Mouse (Mus musculus) small intestine, adult 2 months (tissue): ENCODE data around the gene Cdh23. TPM values are rescaled to one million over a fixed set of nuclear protein-coding genes. Genes with fewer than 3 reads are reported as not detected.

Experiments used
- H3K27ac ChIP-seq: fragments of 200-500 bp; 2 replicates; pipeline ENCODE4 v1.5.1; 2012; ENCODE audit warnings: low read depth, low read length, control low read depth, inconsistent platforms; ENCODE audit not compliant: insufficient read depth
- H3K27me3 ChIP-seq: fragments of 200-500 bp; 2 replicates; pipeline ENCODE4 v1.6.1; 2012; ENCODE audit warnings: mild to moderate bottlenecking, moderate library complexity, low read length, inconsistent platforms; ENCODE audit not compliant: control insufficient read depth, insufficient read depth
- H3K36me3 ChIP-seq: fragments of 200-500 bp; 2 replicates; pipeline ENCODE4 v1.6.1; 2012; ENCODE audit warnings: mild to moderate bottlenecking, low read length, control low read depth, inconsistent platforms; ENCODE audit not compliant: control insufficient read depth, insufficient read depth
- H3K4me1 ChIP-seq: fragments of 200-500 bp; 2 replicates; pipeline ENCODE4 v1.6.1; 2012; ENCODE audit warnings: low read length, inconsistent platforms, mixed read lengths; ENCODE audit not compliant: control insufficient read depth, insufficient read depth, insufficient read length
- H3K4me3 ChIP-seq: fragments of 200-500 bp; 2 replicates; pipeline ENCODE4 v1.5.1; 2012; ENCODE audit warnings: low read depth, mild to moderate bottlenecking, control low read depth, inconsistent platforms, low read length, moderate library complexity
- CTCF ChIP-seq: fragments of 200-500 bp; IDR thresholded peaks from 2 replicates; pipeline ENCODE4 v1.5.1; 2012; ENCODE audit warnings: low read depth, mild to moderate bottlenecking, control low read depth, inconsistent platforms, low read length, moderate library complexity, mixed read lengths; ENCODE audit not compliant: insufficient replicate concordance, insufficient read length; ENCODE audit errors: extremely low read depth
- POLR2A ChIP-seq: fragments of 200-500 bp; IDR thresholded peaks from 2 replicates; pipeline ENCODE4 v1.6.1; 2012; ENCODE audit warnings: low read depth, mild to moderate bottlenecking, control low read depth, inconsistent platforms, low read length, moderate library complexity
- WGBS: fragments of 180-500 bp; shearing (Covaris S2); methylation state at CpG from one replicate; pipeline ENCODE4 v1.1.7; 2018; 5-methylcytosine and 5-hydroxymethylcytosine counted together
- polyA plus RNA-seq: library from polyadenylated mRNA; depleted of rRNA; stranded (reverse); fragments of >200 nt; gene quantifications from 2 replicates; pipeline ENCODE4 v1.2.3, GENCODE M21; 2012

Cdh23 gene
- polyA plus RNA-seq, 1 experiment = 0.35 TPM

DNA sequence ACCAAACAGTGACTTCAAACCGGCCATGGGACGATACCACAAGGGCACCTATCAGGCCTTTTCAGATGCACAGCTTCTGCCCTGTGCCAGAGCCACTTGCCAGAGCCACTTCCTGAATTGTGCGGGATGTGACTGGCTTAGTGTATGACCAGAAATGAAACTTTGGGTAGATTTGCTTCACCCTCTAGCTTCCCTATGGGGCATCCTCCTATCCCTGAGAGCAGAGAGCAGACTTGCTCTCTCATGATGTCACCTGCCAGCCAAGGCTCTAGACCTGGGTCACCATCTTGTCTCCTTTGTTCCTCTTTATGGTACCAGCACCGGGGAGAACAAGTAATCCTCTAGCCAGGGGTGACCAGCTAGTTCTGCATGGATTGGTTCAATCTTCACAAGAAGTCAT, 10.0 kb upstream of the Cdh23 start:
- Histone ChIP-seq H3K27me3 (no peaks in the 10 kb centered on the region), H3K27ac (no peak overlapping the region), H3K36me3 (no peaks in the 10 kb centered on the region), H3K4me3 (no peak overlapping the region), H3K4me1 (no peaks in the 10 kb centered on the region)
- 75% methylated on average over 4 of the region's 4 CpGs for WGBS
- TF ChIP-seq CTCF = no peak
- no peak for TF ChIP-seq POLR2A

DNA sequence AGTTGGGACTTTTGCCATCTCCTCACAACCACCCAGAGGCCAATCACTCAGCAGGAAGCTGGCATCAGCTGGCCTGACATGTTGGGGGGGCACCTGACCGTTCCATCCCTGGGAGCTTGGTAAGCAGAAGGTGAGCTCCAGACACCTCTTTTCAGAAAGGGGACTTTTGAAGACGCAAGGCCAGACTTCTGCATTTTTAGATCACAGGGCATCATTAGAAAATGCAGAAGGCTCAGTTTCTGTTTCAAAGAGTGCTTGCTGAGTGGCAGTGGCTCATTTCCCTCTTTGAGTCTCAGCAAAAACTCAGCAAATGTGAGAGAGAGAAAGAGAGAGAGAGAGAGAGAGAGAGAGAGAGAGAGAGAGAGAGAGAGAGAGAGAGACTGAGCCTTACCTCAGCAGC, 8.8 kb upstream of the Cdh23 start:
- H3K27me3 ChIP-seq = no peaks in the 10 kb centered on the region
- no peak for TF ChIP-seq CTCF
- TF ChIP-seq POLR2A = no peak
- no peaks in the 10 kb centered on the region for H3K4me1 ChIP-seq
- no peaks in the 10 kb centered on the region for H3K36me3 ChIP-seq
- no peak overlapping the region for H3K27ac ChIP-seq
- H3K4me3 ChIP-seq = no peak overlapping the region
- WGBS = 58% methylated on average over 2 of the region's 2 CpGs

DNA sequence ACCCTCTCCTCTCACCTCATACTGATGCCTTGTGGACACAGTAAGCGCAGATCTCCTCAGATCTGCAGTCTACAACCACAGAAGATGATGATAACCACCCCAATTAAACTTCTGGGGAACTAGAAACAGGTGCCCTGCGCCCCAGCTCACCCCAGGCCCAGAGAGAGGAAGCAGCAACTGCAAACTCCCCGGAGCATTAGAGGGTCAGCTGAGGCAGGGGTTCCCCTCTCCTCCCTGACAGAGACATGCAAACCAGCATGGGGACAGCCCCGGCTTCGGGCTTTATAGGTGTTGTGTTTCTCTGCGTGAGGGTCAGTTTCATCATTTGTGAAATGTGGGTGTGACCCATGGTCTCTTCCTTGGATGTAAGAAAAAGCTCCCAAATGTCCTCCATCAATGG, 1.5 kb upstream of the Cdh23 start:
- H3K4me3 ChIP-seq = no peak overlapping the region
- H3K4me1 ChIP-seq = no peaks in the 10 kb centered on the region
- H3K27me3 ChIP-seq = no peaks in the 10 kb centered on the region
- no peaks in the 10 kb centered on the region for H3K36me3 ChIP-seq
- TF ChIP-seq CTCF = no peak
- TF ChIP-seq POLR2A = no peak
- no peak overlapping the region for H3K27ac ChIP-seq
- WGBS = 77% methylated on average over 6 of the region's 6 CpGs

DNA sequence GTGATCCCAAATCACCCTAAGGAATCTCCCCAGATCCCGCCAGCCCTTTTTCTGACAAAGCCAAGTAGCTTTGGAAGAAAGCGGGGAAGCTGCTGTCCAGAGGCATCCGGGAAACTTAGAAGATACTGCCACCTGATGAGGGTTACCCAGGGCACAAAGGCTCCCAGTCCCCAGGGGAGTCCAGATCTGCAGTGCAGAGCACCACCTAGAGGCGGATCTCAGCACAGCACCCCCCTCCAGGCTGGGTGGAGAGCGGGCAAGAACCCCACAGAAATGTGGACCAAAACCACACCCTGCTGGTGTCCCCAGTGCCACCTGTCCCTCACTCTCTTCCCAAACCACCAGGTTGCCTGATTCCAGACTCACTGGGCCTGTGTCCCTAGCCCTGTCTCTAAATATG, 685 bp upstream of the Cdh23 start:
- Histone ChIP-seq H3K4me3 (no peak overlapping the region), H3K4me1 (no peaks in the 10 kb centered on the region), H3K27me3 (no peaks in the 10 kb centered on the region), H3K27ac (no peak overlapping the region), H3K36me3 (no peaks in the 10 kb centered on the region)
- TF ChIP-seq POLR2A (0 out of 2 replicates have a peak, but pooled peaks have one; percentile 16), CTCF (peak; percentile 88)
- 11% methylated on average over 5 of the region's 5 CpGs for WGBS

DNA sequence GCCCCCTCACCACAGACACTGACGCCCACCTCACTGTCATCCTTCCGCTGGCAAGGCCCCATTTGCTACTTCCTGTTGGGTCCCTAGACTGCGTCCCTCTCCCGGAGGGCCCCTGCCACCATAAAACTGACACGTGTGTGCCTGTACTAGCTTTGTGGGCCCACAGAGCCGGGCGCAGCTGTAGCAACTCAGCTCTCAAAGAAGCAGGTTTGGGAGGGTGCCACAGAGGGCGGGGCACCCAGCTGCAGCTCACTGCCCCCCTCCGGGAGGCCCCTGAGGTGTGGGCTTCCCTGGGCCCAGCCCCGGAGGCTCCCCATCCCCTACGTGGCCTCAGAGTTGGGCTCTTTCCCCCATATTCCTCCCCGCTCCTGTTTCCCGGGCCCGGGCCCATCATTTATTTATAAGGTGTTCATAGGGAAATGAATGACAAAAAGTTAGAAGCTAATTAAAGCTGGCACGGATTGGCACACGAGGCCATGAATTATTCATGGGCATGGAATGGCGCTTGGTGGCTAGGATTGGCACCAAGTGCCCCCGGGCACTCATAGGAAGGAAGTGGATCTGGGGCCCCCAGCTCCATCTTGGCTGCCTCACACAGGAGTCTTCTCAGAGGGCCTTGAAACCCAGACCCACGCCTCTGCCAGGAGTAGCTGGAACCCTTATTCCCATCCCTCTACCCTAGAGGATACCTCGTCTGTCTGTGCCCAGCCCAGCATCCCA, 4.5 kb downstream of the Cdh23 start:
- H3K4me3 ChIP-seq = no peak overlapping the region

DNA sequence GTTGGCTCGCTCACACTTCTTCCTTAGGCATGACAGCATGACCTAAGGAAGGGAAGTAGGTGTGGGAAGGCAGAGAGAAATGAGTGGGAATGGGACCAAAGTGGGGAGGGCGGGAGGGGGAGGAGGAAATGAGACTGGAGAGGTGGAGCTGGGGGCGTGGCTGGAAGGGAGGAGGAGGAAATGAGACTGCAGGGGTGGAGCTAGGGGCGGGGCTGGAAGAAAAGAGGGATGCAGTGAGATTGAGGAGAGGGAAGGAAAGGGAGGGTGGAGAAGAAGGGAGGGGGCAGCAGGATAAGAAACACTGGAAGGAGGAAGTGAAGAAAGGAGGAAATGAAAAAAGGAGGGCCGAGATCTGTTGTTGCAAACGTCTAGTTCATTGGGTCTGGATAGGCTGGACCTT, 5.3 kb downstream of the Cdh23 start:
- 39% methylated on average over 6 of the region's 6 CpGs for WGBS
- Histone ChIP-seq H3K36me3 (no peaks in the 10 kb centered on the region), H3K27ac (no peak overlapping the region), H3K27me3 (peaks cover 26% of the 10 kb centered on the region), H3K4me1 (peaks cover 8% of the 10 kb centered on the region; the same call in 1 of the 2 replicates), H3K4me3 (no peak overlapping the region)
- TF ChIP-seq CTCF (no peak), POLR2A (no peak)

More for the DNA sequence above, 4.5 kb downstream of the Cdh23 start:
- no peak for TF ChIP-seq CTCF
- TF ChIP-seq POLR2A = no peak
- peaks cover 2% of the 10 kb centered on the region; the same call in 1 of the 2 replicates for H3K4me1 ChIP-seq
- H3K27ac ChIP-seq = no peak overlapping the region
- no peaks in the 10 kb centered on the region for H3K36me3 ChIP-seq
- H3K27me3 ChIP-seq = peaks cover 17% of the 10 kb centered on the region
- 50% methylated on average over 20 of the region's 20 CpGs for WGBS

DNA sequence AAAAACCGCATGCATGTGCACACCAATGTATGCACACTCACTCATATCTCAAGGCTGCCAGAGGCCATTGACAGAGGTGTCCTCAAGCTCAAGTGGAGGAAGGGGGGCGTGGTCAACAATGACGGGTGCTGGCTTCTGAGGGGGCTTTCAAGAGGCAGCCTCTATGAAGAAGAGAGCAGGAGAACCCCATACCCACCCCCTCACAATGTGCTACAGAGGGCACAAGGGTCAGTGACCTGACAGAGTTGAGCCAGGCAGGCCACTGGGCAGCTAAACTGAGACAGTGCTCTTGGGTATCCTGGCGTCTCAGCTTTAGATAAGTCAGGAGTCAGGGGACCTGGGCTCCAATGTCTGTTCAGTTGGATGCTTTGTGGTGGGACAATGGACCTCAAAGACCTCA, 6.9 kb downstream of the Cdh23 start:
- H3K27me3 ChIP-seq = peaks cover 32% of the 10 kb centered on the region

More for the DNA sequence above, 6.9 kb downstream of the Cdh23 start:
- H3K27ac ChIP-seq = no peak overlapping the region
- WGBS = 75% methylated on average over 4 of the region's 4 CpGs
- H3K36me3 ChIP-seq = no peaks in the 10 kb centered on the region
- H3K4me1 ChIP-seq = peaks cover 8% of the 10 kb centered on the region; the same call in 1 of the 2 replicates
- H3K4me3 ChIP-seq = no peak overlapping the region
- no peak for TF ChIP-seq CTCF
